Mouse (Mus musculus) thymus, adult 2 months (tissue): ENCODE measurements around the gene Pgp.

Source experiments
- CTCF ChIP-seq: fragments of 200-500 bp; IDR thresholded peaks from 2 replicates; pipeline ENCODE4 v1.5.1; 2012; ENCODE audit warnings: mild to moderate bottlenecking, control low read depth, low read length, moderate library complexity, borderline replicate concordance; ENCODE audit not compliant: control insufficient read depth, poor library complexity, insufficient read depth; ENCODE audit errors: extremely low read depth
- POLR2A ChIP-seq: fragments of 200-500 bp; IDR thresholded peaks from 2 replicates; pipeline ENCODE4 v1.6.1; 2012; ENCODE audit warnings: mild to moderate bottlenecking, low read length, control low read depth, moderate library complexity; ENCODE audit not compliant: control insufficient read depth, poor library complexity, insufficient read depth; ENCODE audit errors: extremely low read depth

GRCm38 (mm10) chr17:24442107-24442506, 28.1 kb upstream of the Pgp start:
- no peak for TF ChIP-seq POLR2A
- no peak for TF ChIP-seq CTCF
